Mouse (Mus musculus): ENCODE measurements around the gene Pepd.

DNA sequence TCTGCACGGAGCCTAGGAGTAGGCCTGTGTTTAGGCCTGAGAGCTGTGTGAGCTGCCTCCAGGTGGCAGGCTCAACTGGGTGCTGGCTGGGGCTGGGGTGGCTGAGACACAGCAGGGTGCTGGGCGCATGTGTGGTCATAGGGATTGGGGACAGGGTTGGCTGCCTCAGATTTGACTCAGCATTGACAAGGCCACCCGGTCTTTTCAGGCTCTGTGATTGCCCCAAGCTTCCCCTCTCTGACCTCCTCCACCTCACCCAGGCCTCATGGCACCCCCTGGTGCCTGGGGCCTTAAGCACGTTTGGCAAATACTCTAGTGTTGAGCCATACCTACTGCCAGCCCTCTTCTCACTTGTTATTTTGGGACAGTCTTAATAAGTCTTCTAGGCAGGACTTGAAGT lies 111.1 kb downstream of the Pepd start:
- TF ChIP-seq CTCF (IDR thresholded peaks at IDR 0.05) (no peak), EP300 (IDR thresholded peaks at IDR 0.05) (no peak)
